ENCODE assay signal across 8 mouse cellular contexts in the genomic region with DNA sequence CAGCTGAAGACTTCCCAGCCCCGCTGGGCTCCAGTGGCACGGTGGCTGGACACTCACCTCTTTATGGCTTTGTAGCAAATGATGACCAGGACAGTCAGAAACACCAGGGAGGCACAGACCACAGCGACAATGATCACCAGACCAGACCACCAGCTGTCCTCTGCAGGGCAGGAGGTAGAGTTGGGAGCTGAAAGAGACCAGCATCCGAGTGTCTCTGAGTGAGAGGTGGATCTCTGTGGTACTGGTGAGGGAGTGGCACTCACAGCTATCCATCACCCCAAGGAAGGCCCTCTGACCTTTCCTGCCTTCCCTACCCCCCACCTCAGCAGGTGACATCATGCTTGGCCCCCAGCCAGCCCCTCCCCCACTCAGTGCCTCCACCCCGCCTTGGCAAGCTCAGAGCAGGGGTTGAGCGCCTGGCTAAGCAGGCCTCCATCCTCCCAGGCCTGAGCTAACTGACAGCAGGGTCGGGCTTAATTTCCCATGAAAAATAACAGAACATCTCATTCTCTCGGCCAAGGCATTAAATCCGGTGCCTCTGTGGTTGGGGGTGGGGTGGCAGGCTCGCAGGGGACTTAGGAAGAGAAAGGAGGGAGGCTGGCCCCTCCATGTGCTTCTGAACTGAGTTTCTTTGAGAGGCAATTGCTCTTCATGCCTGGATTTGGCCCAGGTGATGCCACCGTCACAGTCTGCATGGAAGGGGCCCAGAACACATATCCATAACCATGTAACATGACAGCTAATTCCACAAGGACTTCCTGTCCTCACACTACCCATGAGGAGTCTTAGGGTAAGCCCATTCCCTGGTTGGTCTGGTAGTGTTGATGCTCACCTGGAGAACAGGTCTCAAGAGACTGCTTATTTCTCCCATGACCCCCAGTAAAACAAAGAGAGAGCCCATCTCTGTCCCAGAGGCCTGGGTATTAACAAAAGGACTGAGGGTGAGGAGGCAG. TPM values are rescaled to one million over a fixed set of nuclear protein-coding genes. Genes with fewer than 3 reads are reported as not detected.
DNase-seq lines count a peak whose midpoint lies in the region; ATAC-seq and TF ChIP-seq lines count a peak whose summit lies in the region.

No protein-coding gene starts in this region.

- peak; percentile 61 for DNase-seq in gastrocnemius, postnatal 10 days
- DNase-seq in gastrocnemius, adult 18-20 months (ENCODE audit: low spot score): no peak
- peak; percentile 40 for DNase-seq in adrenal gland, adult 8-10 months
- DNase-seq in midbrain, postnatal 0 days (ENCODE audit: low spot score): peak; percentile 59
- DNase-seq in spleen, postnatal 14 days (ENCODE audit: low spot score in 2 of 2): no peak

- H3K9me3 ChIP-seq in forebrain, embryonic 13.5 days (replicated peaks): no peaks in the 10 kb centered on the region
- no peaks in the 10 kb centered on the region for H3K9me3 ChIP-seq in kidney, embryonic 14.5 days (ENCODE audit: control insufficient read depth, low read length)
- H3K9me3 ChIP-seq in midbrain, postnatal 0 days (ENCODE audit: low read length): no peaks in the 10 kb centered on the region

- 21% methylated on average over 11 of the region's 11 CpGs for WGBS in forebrain, embryonic 13.5 days
- WGBS in kidney, embryonic 14.5 days: 9% methylated on average over 11 of the region's 11 CpGs
- WGBS in midbrain, postnatal 0 days: 22% methylated on average over 11 of the region's 11 CpGs

- no peak overlapping the region for H3K9ac ChIP-seq in forebrain, embryonic 13.5 days
- H3K9ac ChIP-seq in kidney, embryonic 14.5 days (ENCODE audit: low read depth, low read length): no peak overlapping the region
- H3K9ac ChIP-seq in midbrain, postnatal 0 days (replicated peaks; ENCODE audit: low read length, poor library complexity, severe bottlenecking): no peak overlapping the region

- H3K4me1 ChIP-seq in forebrain, embryonic 13.5 days: peaks cover 13% of the 10 kb centered on the region
- H3K4me1 ChIP-seq in kidney, embryonic 14.5 days (ENCODE audit: control insufficient read depth, insufficient read depth, low read length): peaks cover 15% of the 10 kb centered on the region; the same call in 1 of the 2 replicates
- H3K4me1 ChIP-seq in midbrain, postnatal 0 days (ENCODE audit: insufficient read depth, low read length): no peaks in the 10 kb centered on the region; the same call in 1 of the 2 replicates

- H3K4me2 ChIP-seq in forebrain, embryonic 13.5 days: no peak overlapping the region
- no peak overlapping the region for H3K4me2 ChIP-seq in kidney, embryonic 14.5 days (replicated peaks; ENCODE audit: low read depth, low read length)
- H3K4me2 ChIP-seq in midbrain, postnatal 0 days (ENCODE audit: low read depth, low read length, poor library complexity, severe bottlenecking): no peak overlapping the region

- no peak overlapping the region; the same call in 1 of the 2 replicates for H3K27ac ChIP-seq in forebrain, embryonic 13.5 days
- H3K27ac ChIP-seq in kidney, embryonic 14.5 days (ENCODE audit: low read depth, low read length): no peak overlapping the region
- no peak overlapping the region; the same call in 1 of the 2 replicates for H3K27ac ChIP-seq in midbrain, postnatal 0 days (ENCODE audit: low read depth, low read length)

- no peak for TF ChIP-seq CTCF in midbrain, postnatal 0 days (IDR thresholded peaks at IDR 0.05)

- peak; percentile 76 for ATAC-seq in forebrain, embryonic 13.5 days
- ATAC-seq in kidney, embryonic 14.5 days (ENCODE audit: low FRiP score, low TSS enrichment): peak; percentile 87
- ATAC-seq in midbrain, postnatal 0 days (ENCODE audit: low FRiP score): peak; percentile 61; the same call in 1 of the 2 replicates
- ATAC-seq in granulocyte monocyte progenitor cell, adult 5-6 weeks (replicated peaks; ENCODE audit: poor library complexity, severe bottlenecking): no peak

- H3K27me3 ChIP-seq in forebrain, embryonic 13.5 days: no peaks in the 10 kb centered on the region
- H3K27me3 ChIP-seq in kidney, embryonic 14.5 days (ENCODE audit: control insufficient read depth, insufficient read depth, low read length): no peaks in the 10 kb centered on the region
- H3K27me3 ChIP-seq in midbrain, postnatal 0 days (ENCODE audit: insufficient read depth, low read length): no peaks in the 10 kb centered on the region

- H3K4me3 ChIP-seq in forebrain, embryonic 13.5 days: no peak overlapping the region
- H3K4me3 ChIP-seq in kidney, embryonic 14.5 days (ENCODE audit: low read length): no peak overlapping the region
- no peak overlapping the region for H3K4me3 ChIP-seq in midbrain, postnatal 0 days (ENCODE audit: low read depth, low read length)

- no peaks in the 10 kb centered on the region for H3K36me3 ChIP-seq in forebrain, embryonic 13.5 days (ENCODE audit: poor library complexity, severe bottlenecking)
- no peaks in the 10 kb centered on the region for H3K36me3 ChIP-seq in kidney, embryonic 14.5 days (ENCODE audit: control insufficient read depth, insufficient read depth, low read length)
- no peaks in the 10 kb centered on the region for H3K36me3 ChIP-seq in midbrain, postnatal 0 days (ENCODE audit: insufficient read depth, low read length)

RNA-seq across cellular contexts. Expression of a gene that starts 39.1 kb away (rescaled TPM):
- 1 to 10 TPM; 1.3 to 2.1 TPM for total RNA-seq in gastrocnemius, postnatal 10 days (2021)
- total RNA-seq in gastrocnemius, adult 18-20 months (2021): 10 to 100 TPM in 1 of 2 experiments, 1 to 10 TPM in 1; 9.9 to 29.8 TPM
- 1 to 10 TPM; 1.9 to 3.9 (median 2.5) TPM for total RNA-seq in adrenal gland, adult 8-10 months (2022)
- polyA plus RNA-seq in forebrain, embryonic 13.5 days (2015; fragmentation: Nextera tagmentation; extraction: Ambion mirVana): 0.39 TPM in 1 of 2 replicates, not detected in the other
- 0.21 and 0.49 TPM in 2 replicates for polyA plus RNA-seq in kidney, embryonic 14.5 days (2014; fragmentation: Nextera tagmentation; extraction: Ambion mirVana)
- total RNA-seq in midbrain, postnatal 0 days (2014; rRNA removed): 0.44 and 2.3 TPM in 2 replicates
- polyA plus RNA-seq in midbrain, postnatal 0 days (2015; fragmentation: Nextera tagmentation; extraction: Ambion mirVana): 0.46 and 1.2 TPM in 2 replicates
- total RNA-seq in granulocyte monocyte progenitor cell, adult 5-6 weeks (2014; fragmentation: Nextera tagmentation): not detected in 2 replicates
- not detected in 2 replicates for total RNA-seq in granulocyte monocyte progenitor cell, adult 5-6 weeks (2017)

Comparison
In these comparisons a context has a peak if more than half of its experiments do, and no peak if none do; other contexts are left out.
1. DNase-seq: peak in gastrocnemius, postnatal 10 days (single experiment), adrenal gland, adult 8-10 months (single experiment) and midbrain, postnatal 0 days (single experiment); none in gastrocnemius, adult 18-20 months (single experiment) and spleen, postnatal 14 days (0 of 2).